Mouse (Mus musculus) fat pad, adult 2 months (tissue): Measurements from ENCODE around the gene Olfr1440.

Source experiments
- DNase-seq: peaks from one replicate; pipeline ENCODE4 v3.0.0-alpha.2; 2011; ENCODE audit warnings: low read depth, low spot score; ENCODE audit errors: extremely low read depth

Olfr1440 gene

DNA sequence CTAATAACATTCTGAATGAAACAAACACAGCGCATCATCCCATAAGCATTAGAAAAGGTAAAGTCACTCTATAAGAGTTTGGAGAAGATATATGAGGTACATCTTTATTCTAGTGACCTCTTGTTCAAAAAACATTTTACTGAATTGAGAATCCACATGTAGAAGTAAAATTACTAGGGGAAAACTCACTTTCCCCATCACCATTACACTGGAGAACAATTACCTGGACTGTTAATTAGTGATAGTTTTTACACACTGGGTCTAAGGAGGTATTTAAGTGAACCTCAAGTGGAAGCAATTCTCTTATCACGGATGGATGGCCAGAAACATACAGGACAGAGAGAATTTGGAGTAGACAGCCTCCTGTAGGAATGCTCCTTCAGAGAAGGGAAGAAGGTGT, at the start of gene Olfr1440:
Olfr1440 (plus strand) TSS at position 301 of the 400 bp plus-strand sequence.
- no peak for DNase-seq

DNA sequence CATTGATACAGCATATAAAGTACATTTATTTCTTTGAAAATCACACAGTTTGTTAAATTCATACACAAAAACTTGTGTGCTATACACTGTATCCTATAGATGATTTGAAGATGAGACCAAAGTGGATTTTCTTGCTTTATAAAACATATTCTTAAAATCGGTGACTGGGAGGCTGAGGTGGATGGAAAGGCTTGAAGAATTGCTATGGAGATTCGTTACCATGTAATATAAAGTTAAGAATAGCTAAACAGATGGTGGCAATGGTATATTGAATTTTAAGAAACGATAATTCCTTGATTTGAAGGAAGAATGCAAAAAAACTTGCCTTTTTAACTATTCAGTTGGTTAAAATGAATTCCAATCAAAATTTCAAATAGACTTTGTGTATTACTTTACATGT, 14.1 kb upstream of the Olfr1440 start:
- DNase-seq: no peak

DNA sequence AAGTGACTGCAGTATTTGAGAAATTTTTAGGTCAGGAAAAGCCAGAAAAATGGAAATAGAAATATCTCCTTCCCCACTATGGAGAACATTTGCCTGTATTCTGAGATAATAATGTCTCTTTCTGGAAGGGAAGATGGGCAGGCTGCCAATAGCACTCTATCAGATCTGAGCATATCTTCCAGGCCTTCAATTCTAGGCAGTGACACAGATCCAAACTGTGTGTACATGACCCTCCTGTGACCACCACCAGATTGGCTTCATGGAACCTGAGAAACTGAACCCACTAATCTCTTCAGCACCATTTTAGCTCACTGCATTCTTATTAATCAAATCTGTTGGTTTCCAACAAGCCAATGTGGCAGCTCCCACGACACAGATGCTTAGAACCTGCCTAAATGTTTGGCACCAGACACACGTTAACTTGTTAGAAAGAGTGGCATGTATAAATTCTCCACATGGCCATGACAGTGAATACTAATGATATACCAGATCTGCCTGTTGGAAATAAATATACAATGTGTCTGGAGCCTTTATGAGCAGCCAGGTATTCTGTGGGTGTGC, 12.5 kb upstream of the Olfr1440 start:
- no peak for DNase-seq

DNA sequence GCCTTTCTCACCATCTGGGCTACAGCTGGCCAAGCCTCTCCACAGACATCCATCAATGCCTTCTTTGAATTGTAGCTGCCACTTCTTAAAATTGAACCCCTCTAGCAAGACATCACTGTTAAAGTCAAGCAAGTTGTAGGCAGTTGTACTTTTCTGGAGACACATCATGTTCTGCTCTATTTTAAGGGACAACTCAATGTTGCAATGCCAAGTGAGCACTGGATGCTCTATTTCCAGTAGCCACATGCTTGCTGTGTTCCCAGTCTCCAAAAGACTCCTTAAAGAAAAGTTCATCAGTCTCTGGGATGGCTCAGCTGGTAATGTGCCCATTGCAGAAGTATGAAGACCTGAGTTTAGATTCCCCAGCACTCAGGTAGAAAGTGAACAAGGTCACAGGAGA, 26.7 kb downstream of the Olfr1440 start:
- no peak for DNase-seq

DNA sequence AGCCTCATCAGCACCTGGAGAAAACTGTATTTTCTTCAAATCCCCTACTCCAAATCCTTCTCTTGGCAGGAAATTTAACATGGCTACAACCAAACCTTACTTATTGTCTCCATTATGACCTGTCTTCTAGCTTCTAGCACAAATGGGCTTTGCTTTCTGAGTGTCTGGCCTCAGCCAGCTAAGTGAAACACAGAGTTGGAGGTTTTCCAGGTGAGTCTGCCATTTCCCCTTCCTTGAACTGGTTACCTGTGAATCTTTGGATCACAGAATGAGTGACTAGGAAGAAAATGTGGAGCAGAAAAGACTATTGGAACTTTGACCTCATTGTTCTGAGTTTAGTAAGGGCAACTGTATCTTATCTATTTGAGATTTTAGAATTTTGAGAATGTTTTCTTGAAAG, 30.3 kb downstream of the Olfr1440 start, which contains the start of gene Olfr1441:
Olfr1441 (plus strand) TSS at position 73 of the 400 bp plus-strand sequence.
- no peak for DNase-seq

DNA sequence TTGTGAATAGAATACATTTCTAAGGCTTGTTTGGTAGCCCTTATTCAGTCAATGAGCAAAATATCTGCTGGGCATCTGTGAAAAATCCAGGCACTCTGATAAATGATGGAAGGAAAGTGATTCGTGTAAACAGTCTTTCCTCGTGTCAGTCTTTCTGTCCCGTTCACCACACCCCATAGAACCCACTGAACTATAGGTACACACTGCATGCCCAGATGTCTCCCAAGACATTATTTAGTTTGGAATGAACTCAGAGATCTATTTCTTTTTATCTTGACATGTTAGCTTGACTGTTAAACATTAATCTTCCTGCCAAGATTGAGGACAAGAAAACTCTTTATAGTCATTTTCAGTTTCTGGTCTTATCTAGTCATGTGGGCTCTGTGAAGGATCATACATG, 31.2 kb downstream of the Olfr1440 start:
- DNase-seq: no peak

DNA sequence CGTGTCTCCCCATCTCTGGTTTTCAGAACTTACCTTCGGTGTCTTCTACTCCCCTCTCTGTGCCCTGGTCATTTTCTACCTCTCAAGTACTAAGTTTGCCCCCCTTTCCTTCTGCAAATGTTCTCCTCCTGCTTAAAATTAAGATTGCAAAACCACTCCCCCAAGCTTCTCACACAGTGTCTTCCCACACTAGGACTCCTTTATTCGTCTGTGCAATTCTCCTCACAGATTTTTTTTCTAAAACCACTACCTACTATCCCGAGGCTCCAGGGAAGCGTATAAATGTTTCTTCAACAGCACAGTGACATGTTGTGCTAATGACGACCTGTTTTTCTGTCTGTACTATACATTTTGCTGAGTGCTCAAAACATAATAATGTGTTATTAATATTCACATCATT, 33.5 kb downstream of the Olfr1440 start:
- no peak for DNase-seq

DNA sequence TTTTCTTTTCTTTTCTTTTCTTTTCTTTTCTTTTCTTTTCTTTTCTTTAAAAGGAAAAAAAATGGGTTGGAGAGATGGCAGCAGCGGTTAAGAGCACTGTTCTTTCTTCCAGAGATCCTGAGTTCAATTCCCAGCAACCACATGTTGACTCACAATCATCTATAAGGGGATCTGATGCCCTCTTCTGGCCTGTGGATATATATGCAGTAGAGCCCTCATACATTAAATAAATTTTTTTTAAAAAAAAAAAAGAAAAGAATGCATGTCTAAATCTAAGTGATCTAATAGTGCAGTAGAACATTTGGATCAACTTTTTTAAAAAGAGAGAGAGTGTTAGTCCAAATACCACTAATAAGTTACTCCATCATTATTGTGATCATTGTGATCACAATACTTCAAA, 34.6 kb downstream of the Olfr1440 start:
- no peak for DNase-seq

DNA sequence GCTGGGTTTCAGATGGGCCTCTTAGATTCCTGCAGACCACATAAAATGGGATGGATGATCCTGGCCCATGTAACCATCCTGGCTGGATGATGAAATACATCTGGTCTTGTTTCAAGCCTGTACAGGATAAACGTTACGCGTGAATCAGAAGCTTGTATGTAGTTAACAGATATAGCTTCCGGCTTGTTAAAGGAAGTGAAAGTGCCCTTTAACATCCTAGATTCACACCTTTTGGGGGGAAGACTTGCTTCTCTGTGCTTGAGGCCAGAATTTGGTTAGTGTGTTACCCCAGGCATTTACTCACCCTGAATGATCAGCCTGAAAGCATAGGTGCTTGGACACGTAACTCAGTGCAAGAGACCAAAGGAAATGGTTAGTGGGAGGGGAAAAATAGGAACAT, 40.0 kb downstream of the Olfr1440 start:
- no peak for DNase-seq

DNA sequence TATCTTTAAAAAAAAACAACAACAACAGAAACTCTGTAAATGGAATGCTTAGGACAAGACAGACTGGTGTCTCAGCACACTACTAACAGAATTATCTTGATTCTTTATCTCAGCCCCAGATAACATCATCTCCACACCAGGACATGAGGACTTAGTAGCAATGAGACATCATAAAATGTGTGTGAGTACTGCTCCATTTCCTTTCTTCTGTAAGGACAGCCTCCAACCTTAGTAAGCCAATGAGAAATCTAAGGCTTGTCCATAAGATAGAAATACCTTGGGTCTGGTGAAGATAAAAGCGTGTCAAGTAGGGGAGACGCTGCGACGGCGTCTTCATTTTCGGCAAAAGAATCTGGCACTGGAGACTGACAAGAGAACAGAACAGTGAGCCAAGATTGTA, 40.5 kb downstream of the Olfr1440 start, which contains the start of gene Pfpl:
Pfpl (plus strand) TSS at position 301 of the 400 bp plus-strand sequence.
- no peak for DNase-seq

DNA sequence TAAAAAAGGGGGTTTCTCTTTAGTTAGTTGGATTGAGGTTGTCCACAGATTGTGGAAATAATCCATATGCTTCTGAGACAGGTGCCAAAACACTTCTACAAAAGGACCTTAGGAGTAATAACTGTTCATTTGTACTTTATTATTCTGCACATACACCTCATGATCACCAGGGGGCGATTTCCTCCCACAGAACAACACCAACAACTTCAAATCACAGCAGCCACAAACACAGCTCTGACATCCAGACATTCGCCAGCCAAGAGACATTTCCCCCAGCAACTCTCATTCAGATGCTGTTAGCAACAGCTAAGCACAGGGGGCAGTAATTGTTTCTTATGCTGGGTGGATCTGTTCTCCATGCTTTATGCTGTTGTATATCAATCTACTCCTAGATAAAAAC, 46.0 kb downstream of the Olfr1440 start:
- DNase-seq: no peak

DNA sequence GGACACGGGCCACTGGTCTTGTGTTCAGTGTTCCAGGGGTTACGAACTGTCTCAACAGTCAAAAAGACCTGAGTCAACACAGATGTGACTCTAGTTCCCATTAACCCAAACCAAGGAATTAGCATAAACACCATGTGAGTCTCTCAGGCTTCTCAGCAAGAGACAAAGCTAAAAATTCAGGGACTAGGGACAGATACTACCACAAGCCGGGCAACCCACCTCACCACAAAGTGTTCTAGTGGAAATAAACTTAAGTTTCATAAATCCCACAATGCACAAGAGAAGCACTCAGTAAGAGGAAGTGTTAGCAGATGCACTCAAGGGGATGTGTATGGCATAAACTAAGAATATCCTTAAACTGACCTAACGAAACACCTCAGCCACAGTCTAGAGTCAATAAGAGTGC, 47.9 kb downstream of the Olfr1440 start:
- DNase-seq: no peak

DNA sequence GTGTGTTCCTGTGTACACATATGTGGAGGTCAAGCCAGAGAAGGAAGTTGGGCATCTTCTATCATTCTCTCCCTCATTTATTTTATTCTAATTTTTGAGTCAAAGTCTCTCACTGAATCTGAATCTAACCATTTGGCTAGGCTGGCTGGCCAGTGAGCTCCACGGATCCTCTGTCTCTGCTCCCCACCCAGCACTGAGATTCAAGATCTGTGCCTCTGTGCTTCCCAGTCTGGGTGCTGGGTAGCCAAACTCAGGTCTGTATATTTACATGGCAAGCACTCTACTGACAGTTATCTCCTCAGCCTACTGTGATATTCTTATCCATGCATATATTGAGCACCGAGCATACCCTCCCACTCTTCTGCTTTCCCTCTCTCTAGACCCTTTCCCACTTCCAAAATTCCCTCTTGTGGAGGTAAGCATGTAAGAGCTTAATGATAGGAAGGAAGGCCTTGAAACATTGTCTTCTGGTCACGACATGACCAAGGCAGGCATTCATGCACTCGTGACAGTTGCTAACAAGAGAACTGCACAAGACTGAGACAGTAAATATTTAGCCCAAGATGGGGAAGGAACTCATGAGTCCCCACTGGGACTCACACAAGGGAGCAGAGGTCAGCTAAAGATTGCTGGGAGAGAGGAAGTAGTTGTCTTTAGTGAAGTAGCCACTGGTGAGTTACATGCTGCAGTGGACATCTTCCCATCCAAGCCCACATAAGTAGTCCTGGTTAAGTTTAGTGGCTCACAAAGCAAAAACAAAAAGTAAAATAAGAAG, 48.9 kb downstream of the Olfr1440 start:
- DNase-seq: no peak

DNA sequence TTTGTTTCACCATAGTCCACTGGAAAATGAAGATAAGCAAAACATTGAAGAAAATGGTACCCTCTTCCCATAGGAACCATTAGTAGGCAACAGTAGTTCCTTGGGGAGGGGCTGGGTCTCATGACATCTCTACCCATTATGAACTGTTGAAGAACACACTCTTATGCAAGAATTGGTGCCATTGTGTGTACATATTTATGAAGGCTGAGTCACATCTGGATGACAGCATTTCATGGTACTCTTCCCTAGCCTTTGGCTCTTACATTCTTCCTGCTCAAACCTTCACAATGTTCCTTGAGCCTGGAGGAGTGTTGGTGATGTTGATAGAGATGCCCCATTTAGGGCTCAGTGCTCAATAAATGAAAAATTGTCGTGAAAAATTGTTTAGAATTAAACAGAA, 52.5 kb downstream of the Olfr1440 start:
- DNase-seq: no peak

DNA sequence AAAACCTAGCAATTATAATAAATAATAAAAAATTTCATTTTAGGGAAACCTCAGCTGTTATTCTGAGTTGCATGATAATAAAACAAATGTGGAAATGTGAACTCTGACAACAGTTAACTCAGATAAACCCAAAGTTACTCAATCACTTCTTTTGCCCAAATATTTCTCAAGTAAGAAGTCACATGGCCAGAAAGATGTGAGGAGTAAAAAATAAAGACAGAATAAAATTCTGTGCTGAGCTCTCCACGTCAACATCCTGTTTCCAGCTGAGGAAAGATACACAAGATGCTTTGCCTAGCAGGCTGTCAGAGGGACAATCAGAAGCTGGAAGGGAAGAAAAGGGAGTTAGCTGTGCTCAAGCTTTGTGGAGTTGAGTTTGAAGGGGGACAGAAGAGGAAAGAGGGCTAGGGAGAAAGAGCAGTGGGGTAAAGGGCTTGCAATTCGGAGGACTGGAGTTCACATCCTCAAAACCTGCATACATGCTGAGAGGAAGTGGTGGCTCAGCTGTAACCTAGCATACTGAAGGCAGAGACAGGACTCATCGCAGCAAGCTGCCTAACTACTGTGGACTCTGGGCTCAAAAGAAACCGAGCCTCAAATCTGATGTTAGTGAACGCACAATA, 53.1 kb downstream of the Olfr1440 start:
- no peak for DNase-seq

DNA sequence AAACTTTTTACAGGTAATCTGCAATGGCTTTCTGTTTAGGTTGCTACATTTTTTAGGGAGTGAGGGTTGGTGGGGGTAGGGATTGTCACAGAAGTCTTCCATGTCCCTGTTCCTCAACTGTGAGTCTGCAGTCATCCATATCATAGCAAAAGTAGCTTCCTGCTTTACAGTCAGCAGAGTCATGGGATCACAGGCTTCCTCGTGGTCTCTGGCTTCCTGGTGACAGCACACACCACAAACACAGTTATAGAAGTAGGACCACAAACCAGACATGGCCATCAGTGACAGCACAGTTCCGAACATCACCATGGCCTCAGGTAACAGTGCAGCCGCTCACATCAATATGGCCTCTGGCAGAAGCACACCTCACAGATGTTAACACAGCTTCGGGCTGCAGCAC, 55.5 kb downstream of the Olfr1440 start:
- no peak for DNase-seq

DNA sequence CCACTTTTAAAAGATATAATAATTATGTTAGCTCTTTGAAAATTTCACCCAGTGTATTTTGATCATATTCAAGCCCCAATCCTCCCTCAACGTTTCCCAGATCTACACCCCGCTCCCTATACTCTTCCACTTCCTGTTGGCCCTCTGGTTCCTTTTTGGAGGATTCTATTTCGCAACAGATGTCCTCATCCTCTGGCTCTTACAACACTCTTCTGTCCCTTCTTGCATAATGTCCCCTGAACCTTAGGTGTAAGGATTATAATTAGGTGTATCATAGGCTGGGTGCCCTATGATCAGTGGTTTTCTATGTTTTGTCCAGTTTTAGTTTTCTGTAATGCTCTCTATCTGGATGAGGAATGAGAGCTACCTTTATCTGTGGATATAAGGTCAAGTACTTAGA, 57.9 kb downstream of the Olfr1440 start:
- peak; percentile 50 for DNase-seq
